ENCODE assay signal across 10 mouse cellular contexts in the genomic region with DNA sequence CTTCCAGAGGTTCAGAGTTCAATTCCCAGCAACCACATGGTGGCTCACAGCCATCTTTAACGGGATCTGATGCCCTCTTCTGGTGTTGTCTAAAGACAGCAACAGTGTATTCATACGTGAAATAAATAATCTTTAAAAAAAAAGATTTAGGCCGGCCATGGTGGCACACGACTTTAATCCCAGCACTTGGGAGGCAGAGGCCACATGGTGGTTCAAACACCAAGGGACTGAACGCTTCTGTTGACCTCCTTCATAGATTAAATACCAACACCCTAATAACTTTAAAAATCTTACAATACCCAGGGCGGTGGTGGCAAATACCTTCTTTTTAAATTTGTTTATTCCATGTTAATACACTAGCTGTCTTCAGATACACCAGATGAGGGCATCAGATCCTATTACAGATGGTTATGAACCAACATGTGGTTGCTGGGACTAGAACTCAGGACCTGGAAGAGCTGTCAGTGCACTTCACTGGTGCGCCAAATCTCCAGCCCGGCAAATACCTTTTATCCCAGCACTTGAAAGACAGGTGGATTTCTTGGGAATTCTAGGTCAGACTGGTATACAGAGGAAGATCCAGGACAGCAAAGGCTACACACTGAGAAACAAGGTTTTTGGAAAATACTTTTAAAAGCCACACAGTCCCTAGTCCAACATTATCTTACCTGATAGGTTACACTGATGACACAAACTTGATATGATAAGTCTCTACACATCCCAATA. TPM values are rescaled to one million over a fixed set of nuclear protein-coding genes. Genes with fewer than 3 reads are reported as not detected.
A peak's percentile ranks its signal among the peaks of the same experiment; 100 is the strongest.
DNase-seq lines count a peak whose midpoint lies in the region; ATAC-seq lines count a peak whose summit lies in the region.
"Had no signal": no experiment of that assay in that cellular context is flagged by ENCODE, and none has a peak within 500 bp of the region (broad histone marks: within the 10 kb centered on the region; RNA-seq: fewer than 3 reads in every experiment).

No protein-coding gene starts in this region.

- no peak for ATAC-seq in hindbrain, embryonic 13.5 days (ENCODE audit: low FRiP score)
- no peak for ATAC-seq in neural tube, embryonic 12.5 days (ENCODE audit: low FRiP score, low read depth)

- H3K4me1 ChIP-seq in hindbrain, embryonic 13.5 days (replicated peaks), result peaks cover 35% of the 10 kb centered on the region
- H3K4me1 ChIP-seq in hindbrain, embryonic 10.5 days (replicated peaks), result peaks cover 17% of the 10 kb centered on the region
- H3K4me1 ChIP-seq in neural tube, embryonic 12.5 days, result peaks cover 17% of the 10 kb centered on the region

- no peaks in the 10 kb centered on the region for H3K27me3 ChIP-seq in hindbrain, embryonic 13.5 days
- no peaks in the 10 kb centered on the region for H3K27me3 ChIP-seq in hindbrain, embryonic 10.5 days (ENCODE audit: insufficient read depth, poor library complexity, severe bottlenecking)
- H3K27me3 ChIP-seq in neural tube, embryonic 12.5 days (replicated peaks), result no peaks in the 10 kb centered on the region
- H3K27me3 ChIP-seq: embryonic facial prominence, embryonic 12.5 days had no signal

- 0 out of 2 replicates have a peak overlapping the region, but pooled peaks have one; percentile 0 for H3K4me3 ChIP-seq in hindbrain, embryonic 13.5 days
- no peak overlapping the region for H3K4me3 ChIP-seq in hindbrain, embryonic 10.5 days
- no peak overlapping the region for H3K4me3 ChIP-seq in neural tube, embryonic 12.5 days
- H3K4me3 ChIP-seq: embryonic facial prominence, embryonic 12.5 days had no signal

- no peak for DNase-seq in hindbrain, embryonic 10.5 days (ENCODE audit: low spot score)
- DNase-seq in neural tube, embryonic 10.5 days (ENCODE audit: extremely low spot score, low spot score), result no peak
- peak; percentile 47 for DNase-seq in induced T-regulatory cell, adult 2 months (ENCODE audit: low read depth)
- DNase-seq in spleen, postnatal 14 days (ENCODE audit: low spot score in 2 of 2), result no peak
- DNase-seq in frontal cortex, postnatal 25 days (ENCODE audit: low spot score in 2 of 2), result no peak
- DNase-seq: right cerebral cortex, postnatal 4 days; thymus, postnatal 14 days had no signal

- H3K36me3 ChIP-seq in hindbrain, embryonic 13.5 days, result peaks cover 21% of the 10 kb centered on the region
- peaks cover 34% of the 10 kb centered on the region for H3K36me3 ChIP-seq in hindbrain, embryonic 10.5 days
- H3K36me3 ChIP-seq in neural tube, embryonic 12.5 days, result peaks cover 17% of the 10 kb centered on the region

- peak overlapping the region; percentile 29 for H3K4me2 ChIP-seq in hindbrain, embryonic 13.5 days
- peak overlapping the region; percentile 32 for H3K4me2 ChIP-seq in neural tube, embryonic 12.5 days (replicated peaks)
- H3K4me2 ChIP-seq: embryonic facial prominence, embryonic 12.5 days had no signal

- H3K9ac ChIP-seq in hindbrain, embryonic 13.5 days, result no peak overlapping the region
- no peak overlapping the region for H3K9ac ChIP-seq in neural tube, embryonic 12.5 days
- H3K9ac ChIP-seq: embryonic facial prominence, embryonic 12.5 days had no signal

- no peak overlapping the region for H3K27ac ChIP-seq in hindbrain, embryonic 13.5 days
- H3K27ac ChIP-seq in hindbrain, embryonic 10.5 days, result no peak overlapping the region
- no peak overlapping the region for H3K27ac ChIP-seq in neural tube, embryonic 12.5 days
- H3K27ac ChIP-seq: embryonic facial prominence, embryonic 12.5 days had no signal

- H3K9me3 ChIP-seq in hindbrain, embryonic 13.5 days, result no peaks in the 10 kb centered on the region
- no peaks in the 10 kb centered on the region for H3K9me3 ChIP-seq in hindbrain, embryonic 10.5 days
- H3K9me3 ChIP-seq in neural tube, embryonic 12.5 days, result no peaks in the 10 kb centered on the region
- H3K9me3 ChIP-seq: embryonic facial prominence, embryonic 12.5 days had no signal

- 76% methylated on average over 8 of the region's 8 CpGs for WGBS in hindbrain, embryonic 13.5 days
- WGBS in hindbrain, embryonic 10.5 days, result 86% methylated on average over 8 of the region's 8 CpGs
- 80% methylated on average over 8 of the region's 8 CpGs for WGBS in neural tube, embryonic 12.5 days

RNA-seq across cellular contexts. Expression of gene Gm10382, which starts 3.7 kb away (rescaled TPM):
- 0.55 and 1.1 TPM in 2 replicates for polyA plus RNA-seq in hindbrain, embryonic 13.5 days (2015; fragmentation: Nextera tagmentation; extraction: Ambion mirVana)
- polyA plus RNA-seq in hindbrain, embryonic 10.5 days (2016; fragmentation: Nextera tagmentation; extraction: Ambion mirVana), result 0.52 and 0.86 TPM in 2 replicates
- polyA plus RNA-seq in neural tube, embryonic 12.5 days (2016; fragmentation: Nextera tagmentation; extraction: Ambion mirVana), result 0.92 and 1.1 TPM in 2 replicates

RNA-seq across cellular contexts. Expression of gene Ubc, which starts 4.6 kb away (rescaled TPM):
- polyA plus RNA-seq in hindbrain, embryonic 13.5 days (2015; fragmentation: Nextera tagmentation; extraction: Ambion mirVana), result 1,201 and 1,293 TPM in 2 replicates
- 928 and 1,134 TPM in 2 replicates for polyA plus RNA-seq in hindbrain, embryonic 10.5 days (2016; fragmentation: Nextera tagmentation; extraction: Ambion mirVana)
- polyA plus RNA-seq in neural tube, embryonic 12.5 days (2016; fragmentation: Nextera tagmentation; extraction: Ambion mirVana), result 1,083 and 1,154 TPM in 2 replicates

RNA-seq across cellular contexts. Expression of gene Scarb1, which starts 44.5 kb away (rescaled TPM):
- 27.4 and 28.0 TPM in 2 replicates for polyA plus RNA-seq in hindbrain, embryonic 13.5 days (2015; fragmentation: Nextera tagmentation; extraction: Ambion mirVana)
- polyA plus RNA-seq in hindbrain, embryonic 10.5 days (2016; fragmentation: Nextera tagmentation; extraction: Ambion mirVana), result 41.2 and 43.6 TPM in 2 replicates
- polyA plus RNA-seq in neural tube, embryonic 12.5 days (2016; fragmentation: Nextera tagmentation; extraction: Ambion mirVana), result 26.6 and 28.2 TPM in 2 replicates

RNA-seq across cellular contexts. Expression of gene Dhx37, which starts 48.5 kb away (rescaled TPM):
- 10.4 and 11.7 TPM in 2 replicates for polyA plus RNA-seq in hindbrain, embryonic 13.5 days (2015; fragmentation: Nextera tagmentation; extraction: Ambion mirVana)
- polyA plus RNA-seq in hindbrain, embryonic 10.5 days (2016; fragmentation: Nextera tagmentation; extraction: Ambion mirVana), result 19.2 and 21.0 TPM in 2 replicates
- polyA plus RNA-seq in neural tube, embryonic 12.5 days (2016; fragmentation: Nextera tagmentation; extraction: Ambion mirVana), result 15.0 and 15.6 TPM in 2 replicates

RNA-seq across cellular contexts. Expression of gene Bri3bp, which starts 56.0 kb away (rescaled TPM):
- 31.4 and 35.6 TPM in 2 replicates for polyA plus RNA-seq in hindbrain, embryonic 13.5 days (2015; fragmentation: Nextera tagmentation; extraction: Ambion mirVana)
- 46.9 and 53.8 TPM in 2 replicates for polyA plus RNA-seq in hindbrain, embryonic 10.5 days (2016; fragmentation: Nextera tagmentation; extraction: Ambion mirVana)
- 37.0 and 39.2 TPM in 2 replicates for polyA plus RNA-seq in neural tube, embryonic 12.5 days (2016; fragmentation: Nextera tagmentation; extraction: Ambion mirVana)
